Mouse (Mus musculus): ENCODE data around the gene Tfb2m. TPM values are rescaled to one million over a fixed set of nuclear protein-coding genes. Genes with fewer than 3 reads are reported as not detected.
A peak's percentile ranks its signal among the peaks of the same experiment; 100 is the strongest.
"Not testable (repeated sequence)": the region's sequence is repeated elsewhere in the genome, so short reads cannot be mapped to it uniquely, and the experiment has no call there.

Tfb2m gene
- 7.7 and 10.0 TPM in 2 replicates for polyA plus RNA-seq (2015; fragmentation: Nextera tagmentation; extraction: Ambion mirVana)

DNA sequence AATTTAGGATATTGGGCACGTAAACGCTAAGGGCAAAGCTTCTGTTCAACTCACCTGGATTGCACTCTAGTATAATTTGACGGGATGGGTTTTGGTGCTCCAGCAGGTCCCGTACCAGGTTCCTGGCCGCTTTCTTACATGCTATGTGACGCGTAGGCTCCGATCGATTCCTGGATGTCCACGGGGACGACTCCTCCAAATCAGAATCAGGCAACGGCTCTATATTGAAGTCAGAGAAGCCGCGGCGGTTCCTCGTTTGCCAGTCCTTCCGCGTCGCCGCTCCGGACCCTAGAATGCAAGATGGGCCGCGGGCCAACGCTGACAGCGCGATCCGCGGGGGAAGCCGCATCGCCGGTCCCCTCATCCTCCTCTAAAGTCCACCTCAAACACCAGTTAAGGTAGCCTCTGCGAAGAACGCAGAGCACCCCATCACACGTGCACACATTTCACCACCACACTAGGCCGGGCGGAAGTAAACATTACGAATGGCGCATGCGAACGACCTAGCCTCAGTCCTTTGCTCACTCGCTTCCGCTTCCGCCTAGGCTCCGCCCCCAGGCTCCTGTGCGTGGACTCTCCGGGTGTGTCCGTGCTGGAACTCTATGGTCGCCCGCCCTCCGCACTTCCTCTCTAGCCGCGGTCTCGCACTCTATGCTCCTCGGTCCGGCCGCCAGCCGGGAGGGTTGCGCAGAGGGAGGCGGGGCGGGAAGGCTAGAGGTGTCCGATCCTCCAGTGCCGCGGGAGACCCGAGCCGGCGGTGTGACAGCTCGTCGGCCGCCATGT, at the start of gene Tfb2m, which contains the start of gene Cnst:
TSS of gene Tfb2m (minus strand) at position 500 of the 783 bp plus-strand sequence.
TSS of gene Cnst (plus strand) at position 603 of the 783 bp plus-strand sequence.
- not testable (repeated sequence) for H3K9me3 ChIP-seq (replicated peaks; ENCODE audit: control insufficient read depth, low read length); H3K27me3 ChIP-seq (ENCODE audit: control insufficient read depth, insufficient read depth, low read depth, low read length); H3K36me3 ChIP-seq (ENCODE audit: control insufficient read depth, insufficient read depth)
- ATAC-seq (ENCODE audit: low read depth): peak; percentile 98
- Histone ChIP-seq H3K4me2 (ENCODE audit: low read depth, low read length) (peak within 1 kb of the TSS; percentile 83), H3K9ac (ENCODE audit: low read depth, low read length) (peak within 1 kb of the TSS; percentile 95), H3K27ac (ENCODE audit: low read length) (peak within 1 kb of the TSS; percentile 98), H3K4me1 (ENCODE audit: control insufficient read depth, low read depth, low read length) (peaks cover 44% of the 10 kb centered on the region), H3K4me3 (ENCODE audit: low read depth, low read length) (peak within 1 kb of the TSS; percentile 96)
- under 1% methylated on average over 69 of the region's 69 CpGs for WGBS (ENCODE audit: insufficient replicate concordance)

DNA sequence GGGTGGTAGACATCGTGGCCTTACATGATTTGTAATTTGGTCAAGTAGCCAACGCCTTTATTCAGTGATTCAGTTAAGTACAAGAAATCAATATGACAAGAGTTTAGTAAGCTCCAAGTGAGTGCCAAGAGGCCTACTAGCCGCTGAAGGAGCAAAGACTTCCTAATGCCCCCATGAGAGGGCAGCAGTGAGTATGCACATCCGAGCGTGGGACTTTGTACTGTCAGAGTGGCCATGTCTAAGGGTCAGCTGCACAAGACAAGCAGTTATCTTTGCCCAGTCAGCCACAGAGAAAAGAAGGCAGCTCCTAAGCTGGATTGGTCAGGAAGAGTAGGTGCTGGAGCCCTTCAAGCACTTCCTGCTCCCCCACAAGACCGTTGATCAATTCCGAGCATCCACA, 46.9 kb upstream of the Tfb2m start:
- no peaks in the 10 kb centered on the region for H3K27me3 ChIP-seq (ENCODE audit: control insufficient read depth, insufficient read depth, low read depth, low read length)
- H3K36me3 ChIP-seq (ENCODE audit: control insufficient read depth, insufficient read depth): no peaks in the 10 kb centered on the region
- no peak for ATAC-seq (ENCODE audit: low read depth)
- H3K4me1 ChIP-seq (ENCODE audit: control insufficient read depth, low read depth, low read length): no peaks in the 10 kb centered on the region
- 72% methylated on average over 7 of the region's 7 CpGs for WGBS (ENCODE audit: insufficient replicate concordance)
- H3K27ac ChIP-seq (ENCODE audit: low read length): no peak overlapping the region
- H3K9ac ChIP-seq (ENCODE audit: low read depth, low read length): no peak overlapping the region
- H3K9me3 ChIP-seq (replicated peaks; ENCODE audit: control insufficient read depth, low read length): no peaks in the 10 kb centered on the region
- no peak overlapping the region for H3K4me2 ChIP-seq (ENCODE audit: low read depth, low read length)
- no peak overlapping the region for H3K4me3 ChIP-seq (ENCODE audit: low read depth, low read length)

DNA sequence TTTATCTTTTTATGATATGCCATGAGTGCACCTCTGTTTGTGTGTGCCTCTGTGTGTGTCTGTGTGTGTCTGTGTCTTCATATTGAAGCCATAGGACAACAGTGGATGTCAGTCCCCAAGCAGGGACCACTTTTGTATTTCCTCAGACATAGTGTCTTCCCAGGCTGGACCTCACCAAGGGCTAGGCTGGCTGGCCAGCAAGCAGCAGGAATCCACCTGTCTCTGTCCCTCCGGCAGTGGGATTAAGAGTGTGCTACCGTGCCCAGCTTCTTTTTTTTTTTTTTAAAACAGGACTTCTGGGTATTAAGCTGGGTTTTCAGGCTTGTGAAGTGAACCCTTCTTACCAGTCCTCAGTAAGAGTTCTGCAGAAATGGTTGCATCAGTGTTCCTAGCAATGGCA, 46.1 kb upstream of the Tfb2m start:
- H3K9ac ChIP-seq (ENCODE audit: low read depth, low read length): no peak overlapping the region
- no peak overlapping the region for H3K4me2 ChIP-seq (ENCODE audit: low read depth, low read length)
- H3K4me3 ChIP-seq (ENCODE audit: low read depth, low read length): no peak overlapping the region
- no peaks in the 10 kb centered on the region for H3K4me1 ChIP-seq (ENCODE audit: control insufficient read depth, low read depth, low read length)
- H3K27ac ChIP-seq (ENCODE audit: low read length): no peak overlapping the region
- no peaks in the 10 kb centered on the region for H3K36me3 ChIP-seq (ENCODE audit: control insufficient read depth, insufficient read depth)
- 90% methylated on average over 2 of the region's 2 CpGs for WGBS (ENCODE audit: insufficient replicate concordance)
- no peaks in the 10 kb centered on the region for H3K27me3 ChIP-seq (ENCODE audit: control insufficient read depth, insufficient read depth, low read depth, low read length)
- no peak for ATAC-seq (ENCODE audit: low read depth)
- no peaks in the 10 kb centered on the region for H3K9me3 ChIP-seq (replicated peaks; ENCODE audit: control insufficient read depth, low read length)

DNA sequence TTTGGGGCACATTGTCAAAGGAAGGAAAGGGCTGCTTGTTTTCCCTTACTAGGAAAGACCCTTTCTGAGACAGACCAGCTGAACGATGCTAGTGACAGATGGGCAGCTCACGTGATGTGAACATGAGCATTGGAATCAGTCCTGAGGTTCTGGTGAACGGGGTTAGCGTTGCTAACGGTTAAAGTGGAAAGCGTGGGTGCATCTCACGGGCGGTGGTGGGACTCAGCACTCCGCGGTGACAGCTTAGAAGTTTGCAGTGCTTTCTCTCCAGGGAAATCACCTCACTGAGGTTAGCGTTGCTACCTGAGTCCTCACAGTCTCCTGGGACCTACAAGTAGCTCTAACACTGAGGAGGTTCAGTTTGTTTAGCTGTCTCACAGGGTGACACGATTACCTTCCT, 45.6 kb upstream of the Tfb2m start:
- Histone ChIP-seq H3K4me2 (ENCODE audit: low read depth, low read length) (no peak overlapping the region), H3K9me3 (replicated peaks; ENCODE audit: control insufficient read depth, low read length) (no peaks in the 10 kb centered on the region), H3K36me3 (ENCODE audit: control insufficient read depth, insufficient read depth) (no peaks in the 10 kb centered on the region), H3K9ac (ENCODE audit: low read depth, low read length) (no peak overlapping the region), H3K4me1 (ENCODE audit: control insufficient read depth, low read depth, low read length) (no peaks in the 10 kb centered on the region), H3K27ac (ENCODE audit: low read length) (no peak overlapping the region), H3K4me3 (ENCODE audit: low read depth, low read length) (no peak overlapping the region), H3K27me3 (ENCODE audit: control insufficient read depth, insufficient read depth, low read depth, low read length) (no peaks in the 10 kb centered on the region)
- 82% methylated on average over 12 of the region's 12 CpGs for WGBS (ENCODE audit: insufficient replicate concordance)
- ATAC-seq (ENCODE audit: low read depth): no peak

DNA sequence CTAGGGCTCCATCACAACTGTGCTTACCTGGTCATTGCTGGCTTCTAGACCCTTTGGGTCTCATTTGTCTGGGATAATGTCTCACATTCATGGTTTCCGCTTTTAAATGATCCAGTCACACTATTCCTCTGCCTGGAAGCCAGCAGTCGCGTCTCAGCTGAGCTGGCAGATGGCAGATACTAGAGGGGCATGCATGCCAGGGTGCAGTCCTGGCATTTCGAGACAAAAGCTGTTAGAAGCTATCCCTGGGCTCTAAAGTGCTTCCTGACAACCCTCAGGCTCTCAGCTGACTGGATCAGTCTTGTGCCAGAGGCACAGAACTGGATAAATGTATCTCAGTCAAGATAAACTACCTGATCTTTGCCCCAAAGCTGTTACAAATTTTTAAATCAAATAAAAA, 42.2 kb upstream of the Tfb2m start:
- ATAC-seq (ENCODE audit: low read depth): no peak
- Histone ChIP-seq H3K9me3 (replicated peaks; ENCODE audit: control insufficient read depth, low read length) (no peaks in the 10 kb centered on the region), H3K36me3 (ENCODE audit: control insufficient read depth, insufficient read depth) (no peaks in the 10 kb centered on the region), H3K27ac (ENCODE audit: low read length) (no peak overlapping the region), H3K4me3 (ENCODE audit: low read depth, low read length) (no peak overlapping the region), H3K4me2 (ENCODE audit: low read depth, low read length) (no peak overlapping the region), H3K9ac (ENCODE audit: low read depth, low read length) (no peak overlapping the region), H3K4me1 (ENCODE audit: control insufficient read depth, low read depth, low read length) (no peaks in the 10 kb centered on the region), H3K27me3 (ENCODE audit: control insufficient read depth, insufficient read depth, low read depth, low read length) (no peaks in the 10 kb centered on the region)
- 87% methylated on average over 4 of the region's 4 CpGs for WGBS (ENCODE audit: insufficient replicate concordance)

DNA sequence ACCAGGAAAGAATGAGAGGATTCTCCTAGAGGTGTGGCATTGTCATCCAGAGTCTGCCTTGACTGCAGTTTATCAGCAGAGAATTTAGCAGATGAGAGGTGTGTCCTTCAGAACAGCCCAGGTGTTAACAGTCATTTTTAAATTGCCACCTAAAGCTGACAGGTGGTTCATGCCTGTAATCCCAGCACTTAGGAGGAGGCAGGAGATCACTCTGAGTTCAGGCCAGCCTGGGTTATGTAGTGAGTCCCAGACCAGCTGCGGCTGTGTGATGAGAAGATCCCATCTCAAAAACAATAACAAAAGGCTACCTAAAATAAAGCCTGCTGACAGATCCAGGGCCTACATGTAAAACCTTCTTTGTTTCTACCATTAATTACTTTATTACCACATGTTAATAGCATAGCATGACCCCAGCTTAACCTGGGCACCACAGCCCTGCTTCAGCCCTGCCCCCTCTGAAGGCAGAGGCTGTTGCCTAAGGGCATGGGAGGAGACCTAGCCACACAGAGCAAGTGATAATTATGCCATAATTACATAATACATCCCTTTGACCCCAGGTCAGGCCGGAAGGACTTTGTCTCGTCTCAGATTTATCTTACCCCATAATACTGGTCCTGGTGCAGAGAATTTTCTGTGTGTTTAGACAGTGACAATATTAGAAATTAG, 40.5 kb upstream of the Tfb2m start:
- H3K4me3 ChIP-seq (ENCODE audit: low read depth, low read length): no peak overlapping the region
- no peaks in the 10 kb centered on the region for H3K9me3 ChIP-seq (replicated peaks; ENCODE audit: control insufficient read depth, low read length)
- peaks cover 8% of the 10 kb centered on the region for H3K4me1 ChIP-seq (ENCODE audit: control insufficient read depth, low read depth, low read length)
- no peaks in the 10 kb centered on the region for H3K36me3 ChIP-seq (ENCODE audit: control insufficient read depth, insufficient read depth)
- H3K4me2 ChIP-seq (ENCODE audit: low read depth, low read length): no peak overlapping the region
- H3K27ac ChIP-seq (ENCODE audit: low read length): no peak overlapping the region
- no peak overlapping the region for H3K9ac ChIP-seq (ENCODE audit: low read depth, low read length)
- no peaks in the 10 kb centered on the region for H3K27me3 ChIP-seq (ENCODE audit: control insufficient read depth, insufficient read depth, low read depth, low read length)
- peak; percentile 59; the same call in 1 of the 2 replicates for ATAC-seq (ENCODE audit: low read depth)
- WGBS (ENCODE audit: insufficient replicate concordance): 75% methylated on average over 3 of the region's 3 CpGs

DNA sequence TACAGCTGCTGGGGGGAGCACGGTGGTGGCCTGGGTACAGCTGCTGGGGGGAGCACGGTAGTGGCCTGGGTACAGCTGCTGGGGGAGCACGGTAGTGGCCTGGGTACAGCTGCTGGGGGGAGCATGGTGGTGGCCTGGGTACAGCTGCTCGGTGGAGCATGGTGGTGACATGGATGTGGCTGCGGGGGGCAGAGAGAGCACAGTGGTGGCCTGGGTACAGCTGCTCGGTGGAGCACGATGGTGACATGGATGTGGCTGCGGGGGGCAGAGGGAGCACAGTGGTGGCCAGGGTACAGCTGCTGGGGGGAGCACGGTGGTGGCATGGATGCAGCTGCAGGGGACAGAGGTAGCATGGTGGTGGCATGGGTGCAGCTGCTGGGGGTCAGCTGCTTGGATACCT, 39.6 kb upstream of the Tfb2m start:
- Histone ChIP-seq H3K4me1 (ENCODE audit: control insufficient read depth, low read depth, low read length) (peaks cover 8% of the 10 kb centered on the region), H3K27me3 (ENCODE audit: control insufficient read depth, insufficient read depth, low read depth, low read length) (no peaks in the 10 kb centered on the region), H3K36me3 (ENCODE audit: control insufficient read depth, insufficient read depth) (no peaks in the 10 kb centered on the region), H3K9ac (ENCODE audit: low read depth, low read length) (no peak overlapping the region), H3K4me3 (ENCODE audit: low read depth, low read length) (no peak overlapping the region), H3K4me2 (ENCODE audit: low read depth, low read length) (no peak overlapping the region), H3K9me3 (replicated peaks; ENCODE audit: control insufficient read depth, low read length) (no peaks in the 10 kb centered on the region), H3K27ac (ENCODE audit: low read length) (no peak overlapping the region)
- ATAC-seq (ENCODE audit: low read depth): no peak
- 93% methylated on average over 9 of the region's 9 CpGs for WGBS (ENCODE audit: insufficient replicate concordance)

DNA sequence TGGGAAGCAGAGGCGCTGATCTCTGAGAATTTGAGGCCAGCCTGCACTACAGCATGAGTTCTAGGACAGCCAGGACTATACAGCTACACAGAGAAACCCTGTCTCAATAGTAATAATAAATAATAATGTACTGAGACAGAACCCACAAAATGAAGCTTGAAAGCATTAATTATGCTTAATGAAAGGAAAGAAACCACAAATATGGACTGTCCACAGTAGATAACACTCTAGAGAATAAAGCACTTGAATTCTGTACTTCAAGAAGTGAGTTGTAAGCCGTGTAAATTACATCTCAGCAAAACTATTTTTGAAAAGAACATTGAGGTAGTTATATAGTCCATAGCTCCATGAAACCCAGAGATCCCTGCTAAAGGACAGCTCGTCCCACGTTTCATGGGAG, 38.2 kb upstream of the Tfb2m start:
- no peaks in the 10 kb centered on the region for H3K9me3 ChIP-seq (replicated peaks; ENCODE audit: control insufficient read depth, low read length)
- H3K4me2 ChIP-seq (ENCODE audit: low read depth, low read length): no peak overlapping the region
- no peak overlapping the region for H3K9ac ChIP-seq (ENCODE audit: low read depth, low read length)
- H3K4me3 ChIP-seq (ENCODE audit: low read depth, low read length): no peak overlapping the region
- H3K27me3 ChIP-seq (ENCODE audit: control insufficient read depth, insufficient read depth, low read depth, low read length): no peaks in the 10 kb centered on the region
- peaks cover 11% of the 10 kb centered on the region for H3K4me1 ChIP-seq (ENCODE audit: control insufficient read depth, low read depth, low read length)
- H3K36me3 ChIP-seq (ENCODE audit: control insufficient read depth, insufficient read depth): no peaks in the 10 kb centered on the region
- 68% methylated on average over 4 of the region's 4 CpGs for WGBS (ENCODE audit: insufficient replicate concordance)
- no peak for ATAC-seq (ENCODE audit: low read depth)
- H3K27ac ChIP-seq (ENCODE audit: low read length): no peak overlapping the region

DNA sequence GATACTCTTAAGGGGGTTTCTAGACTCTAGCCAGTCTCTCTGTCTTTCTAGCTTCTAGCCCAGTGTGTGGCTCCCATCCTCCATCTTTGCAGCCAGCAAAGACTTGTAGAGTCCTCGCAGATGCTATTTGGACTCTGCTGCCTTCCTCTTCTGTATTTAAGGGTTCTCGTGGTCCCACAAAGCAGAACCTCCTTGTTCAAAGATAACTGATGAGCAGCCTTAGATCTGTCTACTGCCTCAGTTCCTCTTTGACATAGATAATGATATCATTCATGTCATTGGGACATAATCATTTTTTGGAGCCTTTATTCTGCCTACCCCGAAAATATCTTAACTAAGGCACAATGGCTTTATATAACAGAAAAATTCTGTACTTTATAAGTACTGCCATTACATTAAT, 37.0 kb upstream of the Tfb2m start:
- WGBS (ENCODE audit: insufficient replicate concordance): 42% methylated on average over 3 of the region's 3 CpGs
- no peak overlapping the region for H3K9ac ChIP-seq (ENCODE audit: low read depth, low read length)
- no peak overlapping the region for H3K4me2 ChIP-seq (ENCODE audit: low read depth, low read length)
- no peak for ATAC-seq (ENCODE audit: low read depth)
- H3K27me3 ChIP-seq (ENCODE audit: control insufficient read depth, insufficient read depth, low read depth, low read length): no peaks in the 10 kb centered on the region
- peaks cover 20% of the 10 kb centered on the region for H3K4me1 ChIP-seq (ENCODE audit: control insufficient read depth, low read depth, low read length)
- no peak overlapping the region for H3K27ac ChIP-seq (ENCODE audit: low read length)
- H3K9me3 ChIP-seq (replicated peaks; ENCODE audit: control insufficient read depth, low read length): no peaks in the 10 kb centered on the region
- H3K36me3 ChIP-seq (ENCODE audit: control insufficient read depth, insufficient read depth): no peaks in the 10 kb centered on the region
- H3K4me3 ChIP-seq (ENCODE audit: low read depth, low read length): no peak overlapping the region
